Mouse (Mus musculus) bone marrow, adult 2 months (tissue): ENCODE data around the gene Heyl.

Experiments
- CTCF ChIP-seq: fragments of 200-500 bp; IDR thresholded peaks from 2 replicates; pipeline ENCODE4 v1.5.1; 2011; ENCODE audit warnings: low read length, control low read depth; ENCODE audit not compliant: control insufficient read depth, insufficient read depth
- POLR2A ChIP-seq: fragments of 200-500 bp; IDR thresholded peaks from 2 replicates; pipeline ENCODE4 v1.6.1; 2011; ENCODE audit warnings: low read depth, mild to moderate bottlenecking, control low read depth, low read length, borderline replicate concordance; ENCODE audit not compliant: control insufficient read depth

- TF ChIP-seq CTCF = no peak
- TF ChIP-seq POLR2A = no peak
These were observed 28.5 kb downstream of the Heyl start, which contains the start of gene Pabpc4 for GRCm38 (mm10) chr4:123261721-123262401.
